Mouse (Mus musculus) bone marrow macrophage, adult 2 months (primary cell): ENCODE results near the gene 1700020N01Rik. TPM values are rescaled to one million over a fixed set of nuclear protein-coding genes. Genes with fewer than 3 reads are reported as not detected.

Experiments
- H3K27ac ChIP-seq: 2 replicates; pipeline ENCODE4 v1.5.1; 2012; ENCODE audit warnings: low read depth, low read length; ENCODE audit not compliant: insufficient read depth
- H3K4me1 ChIP-seq: 2 replicates; pipeline ENCODE4 v1.6.1; 2012; ENCODE audit warnings: low read length; ENCODE audit not compliant: control insufficient read depth, insufficient read depth
- H3K4me3 ChIP-seq: 2 replicates; pipeline ENCODE4 v1.5.1; 2012; ENCODE audit warnings: mild to moderate bottlenecking, low read length, moderate library complexity; ENCODE audit not compliant: insufficient read depth
- CTCF ChIP-seq: IDR thresholded peaks from 2 replicates; pipeline ENCODE4 v1.5.1; 2012; ENCODE audit warnings: low read depth, mild to moderate bottlenecking, low read length, moderate library complexity
- POLR2A ChIP-seq: IDR thresholded peaks from 2 replicates; pipeline ENCODE4 v1.6.1; 2012; ENCODE audit warnings: mild to moderate bottlenecking, low read depth, low read length, borderline replicate concordance
- polyA plus RNA-seq: library from polyadenylated mRNA; stranded (reverse); fragments of >200 nt; gene quantifications from 2 replicates; pipeline ENCODE4 v1.2.4, GENCODE M21; 2012; ENCODE audit not compliant: missing spikeins, insufficient read depth, insufficient read length

1700020N01Rik gene
- polyA plus RNA-seq, 1 experiment: not detected

DNA sequence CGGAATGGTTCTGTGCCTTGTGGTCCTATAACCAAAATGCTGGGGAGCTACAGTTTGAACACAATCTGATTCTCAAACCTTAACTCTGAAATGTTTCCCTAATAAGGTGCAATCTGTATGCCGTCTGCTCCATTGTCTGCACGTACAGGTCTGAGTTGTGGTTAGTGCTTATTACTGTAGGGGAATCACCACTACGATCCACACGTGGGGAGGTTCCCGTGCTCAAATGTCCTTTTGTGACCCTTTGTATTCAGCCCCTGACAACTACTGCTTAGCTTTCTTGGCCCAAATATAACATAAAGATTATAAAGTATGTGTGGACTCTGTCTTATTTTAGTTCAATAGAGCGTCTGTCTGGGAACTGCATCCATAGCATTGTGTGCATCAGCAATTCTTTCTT lies 29.1 kb downstream of the 1700020N01Rik start:
- Histone ChIP-seq H3K4me1 (no peaks in the 10 kb centered on the region), H3K27ac (no peak overlapping the region), H3K4me3 (no peak overlapping the region)
- no peak for TF ChIP-seq CTCF
- no peak for TF ChIP-seq POLR2A

DNA sequence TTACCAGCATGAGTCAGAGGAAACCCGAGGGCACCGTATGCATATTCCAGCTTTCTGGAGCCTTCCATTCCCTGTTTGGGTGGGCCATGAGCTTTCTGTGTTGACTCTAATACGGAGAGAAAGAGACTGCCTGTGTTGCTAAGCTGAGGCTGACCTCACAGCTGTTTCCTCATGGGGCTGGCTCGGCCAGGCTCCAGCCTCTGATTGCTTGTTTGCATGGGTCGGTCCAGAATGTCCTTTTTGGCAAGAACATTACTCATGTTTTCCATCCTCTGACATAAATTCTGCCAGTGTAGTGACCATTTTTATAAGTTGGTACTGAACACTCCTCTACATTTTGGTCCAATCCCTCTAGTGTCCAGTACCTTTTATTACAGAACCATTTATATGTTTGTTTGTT lies 35.6 kb downstream of the 1700020N01Rik start:
- no peak overlapping the region for H3K4me3 ChIP-seq

DNA sequence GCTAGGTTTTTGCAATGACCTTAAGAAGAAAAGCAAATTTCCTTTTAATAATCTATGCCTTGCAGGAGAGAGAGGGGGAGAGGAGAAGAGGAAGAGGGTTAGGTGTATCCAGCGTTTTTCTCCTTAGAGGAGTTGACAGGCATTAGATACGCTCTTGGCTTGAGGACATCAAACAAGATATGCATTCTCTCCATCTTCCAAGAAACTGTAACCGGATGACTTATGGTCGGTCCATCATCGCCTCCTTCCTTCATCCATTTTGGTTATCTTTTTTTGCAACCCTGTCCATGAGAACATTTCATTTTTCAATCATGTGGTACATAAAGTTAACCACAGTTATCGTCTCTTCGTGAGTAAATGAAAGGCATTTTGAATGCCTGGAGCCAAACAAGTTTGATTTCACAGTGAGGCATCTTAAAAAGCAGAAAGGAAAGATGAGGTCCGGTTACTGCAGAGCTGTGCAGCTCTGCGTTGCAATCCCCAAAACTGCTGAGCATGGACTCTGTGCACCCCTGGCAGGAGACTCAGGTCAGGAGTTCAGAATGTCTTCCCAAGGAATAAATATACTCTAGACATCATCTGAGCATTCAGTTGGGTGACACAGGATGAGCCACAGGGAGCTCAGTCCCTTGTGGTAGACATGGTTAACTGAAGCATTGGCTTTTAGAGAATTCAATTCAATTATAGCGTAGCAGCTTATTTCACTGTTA lies 36.2 kb downstream of the 1700020N01Rik start:
- TF ChIP-seq POLR2A (no peak), CTCF (no peak)
- no peak overlapping the region for H3K4me3 ChIP-seq
- H3K27ac ChIP-seq: no peak overlapping the region
- H3K4me1 ChIP-seq: no peaks in the 10 kb centered on the region

More for the DNA sequence above, 35.6 kb downstream of the 1700020N01Rik start:
- no peak for TF ChIP-seq POLR2A
- TF ChIP-seq CTCF: no peak
- Histone ChIP-seq H3K4me1 (no peaks in the 10 kb centered on the region), H3K27ac (no peak overlapping the region)

DNA sequence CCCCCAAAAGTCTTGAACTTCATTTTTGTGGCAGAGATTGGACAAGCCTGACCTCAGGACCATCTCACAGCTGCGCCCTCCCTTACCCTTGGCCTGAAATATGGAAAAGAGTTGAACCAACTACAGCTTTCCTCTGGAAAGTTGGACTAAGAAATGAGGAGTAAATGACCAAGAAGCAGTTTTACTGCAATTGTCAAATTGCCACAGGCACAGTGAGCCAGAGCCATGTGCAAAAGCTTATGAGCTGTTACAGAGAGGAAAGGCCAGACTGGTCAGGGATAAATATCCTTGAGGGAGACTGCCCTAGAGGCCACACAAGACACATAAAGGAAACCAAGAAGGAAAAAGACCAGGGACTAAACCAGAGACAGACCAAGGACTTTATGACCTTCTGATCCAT lies 38.5 kb downstream of the 1700020N01Rik start:
- TF ChIP-seq CTCF: no peak
- TF ChIP-seq POLR2A: no peak
- Histone ChIP-seq H3K4me3 (no peak overlapping the region), H3K4me1 (peaks cover 13% of the 10 kb centered on the region), H3K27ac (no peak overlapping the region)

DNA sequence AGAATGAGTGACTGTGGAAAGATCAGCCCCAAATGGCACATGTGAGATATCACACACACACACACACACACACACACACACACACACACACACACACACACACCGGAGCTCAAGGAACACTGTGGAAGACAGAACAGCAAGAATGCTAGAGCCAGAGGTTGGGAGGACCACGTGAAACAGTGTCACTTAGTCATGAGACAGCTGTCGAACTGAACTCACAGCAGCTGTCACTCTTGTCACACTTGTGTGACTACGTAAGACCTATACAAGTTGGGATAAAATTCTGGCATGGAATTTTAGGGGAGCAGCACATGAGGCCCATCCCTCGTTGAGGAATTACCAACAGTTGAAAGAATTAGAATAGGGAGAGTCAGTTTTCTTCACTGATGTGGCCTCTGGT lies 39.7 kb downstream of the 1700020N01Rik start:
- Histone ChIP-seq H3K4me1 (peaks cover 22% of the 10 kb centered on the region), H3K27ac (no peak overlapping the region), H3K4me3 (no peak overlapping the region)
- no peak for TF ChIP-seq POLR2A
- TF ChIP-seq CTCF: no peak

DNA sequence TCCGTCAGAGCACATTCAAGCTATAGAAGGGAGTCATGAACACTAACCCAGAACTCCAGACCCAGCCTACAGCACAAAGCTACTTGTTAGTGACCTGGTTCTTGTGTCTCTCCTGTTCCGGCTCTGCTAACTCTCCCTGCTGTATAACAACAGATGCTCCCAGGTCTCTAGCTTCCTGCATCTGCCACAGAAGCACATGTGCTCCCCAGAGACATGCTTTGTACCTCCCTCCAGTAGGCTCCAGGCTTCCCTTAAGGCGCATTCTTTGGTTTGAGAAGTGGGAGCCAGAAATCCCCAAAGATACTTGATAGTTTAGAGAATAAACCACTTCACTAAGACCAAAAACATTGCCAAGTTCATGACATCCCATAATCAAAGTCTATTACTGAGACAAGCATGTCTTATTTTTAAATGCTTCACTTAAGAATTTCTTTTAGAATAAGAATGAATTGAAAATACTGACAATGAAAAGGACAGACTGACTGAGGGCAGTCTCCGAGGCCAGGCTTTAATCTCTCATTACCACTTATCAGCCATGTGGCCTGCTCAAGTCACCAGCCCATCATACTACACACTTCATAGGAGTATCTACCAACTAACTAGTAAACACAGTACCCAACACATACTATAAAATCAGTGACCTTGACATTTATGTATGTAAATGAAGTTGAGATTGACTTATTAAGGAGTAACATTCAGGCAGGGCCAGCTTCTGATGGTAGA lies 43.2 kb downstream of the 1700020N01Rik start:
- Histone ChIP-seq H3K4me3 (no peak overlapping the region), H3K4me1 (peaks cover 22% of the 10 kb centered on the region), H3K27ac (no peak overlapping the region)
- TF ChIP-seq CTCF: no peak
- TF ChIP-seq POLR2A: no peak

DNA sequence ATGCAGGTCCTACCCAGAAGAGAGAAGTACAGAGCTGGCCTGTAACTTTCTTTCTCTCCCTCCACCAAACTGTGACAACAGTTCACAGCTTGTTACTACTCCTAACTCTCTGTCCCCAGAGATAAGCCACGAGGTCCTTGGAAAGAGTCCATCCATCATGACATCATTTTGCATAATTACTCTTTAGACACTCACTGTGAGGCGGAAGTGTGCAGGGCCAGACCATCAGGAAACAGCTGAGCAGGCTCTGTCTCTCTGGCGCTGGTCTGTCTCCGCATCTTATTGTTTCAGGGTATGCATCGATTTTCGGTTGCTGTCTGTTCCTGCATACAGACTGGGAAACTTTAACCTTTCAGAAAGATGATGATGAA lies 43.8 kb downstream of the 1700020N01Rik start:
- Histone ChIP-seq H3K4me1 (peaks cover 22% of the 10 kb centered on the region), H3K4me3 (no peak overlapping the region), H3K27ac (no peak overlapping the region)
- TF ChIP-seq CTCF: no peak
- TF ChIP-seq POLR2A: no peak

DNA sequence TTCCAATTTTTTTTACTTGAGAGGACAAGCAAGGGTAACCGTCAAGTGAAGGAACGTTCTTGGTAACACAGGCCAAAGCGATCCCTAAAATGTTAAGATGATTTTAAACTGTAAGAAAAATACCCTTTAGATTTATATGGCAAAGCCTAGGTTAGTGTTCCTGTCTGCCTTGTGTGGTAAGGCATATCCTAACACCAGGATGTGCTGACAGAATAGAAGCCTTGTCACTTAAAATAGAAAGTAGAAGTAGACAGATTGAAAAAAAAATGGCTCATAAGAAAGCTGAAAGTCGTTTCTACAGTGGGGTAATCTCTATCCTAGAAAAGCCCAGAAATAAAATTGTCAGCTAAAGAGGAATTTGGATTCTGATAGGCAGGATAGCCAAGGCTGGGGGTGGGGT lies 58.4 kb downstream of the 1700020N01Rik start:
- H3K27ac ChIP-seq: peak overlapping the region; percentile 51
- TF ChIP-seq CTCF: no peak
- no peak for TF ChIP-seq POLR2A

DNA sequence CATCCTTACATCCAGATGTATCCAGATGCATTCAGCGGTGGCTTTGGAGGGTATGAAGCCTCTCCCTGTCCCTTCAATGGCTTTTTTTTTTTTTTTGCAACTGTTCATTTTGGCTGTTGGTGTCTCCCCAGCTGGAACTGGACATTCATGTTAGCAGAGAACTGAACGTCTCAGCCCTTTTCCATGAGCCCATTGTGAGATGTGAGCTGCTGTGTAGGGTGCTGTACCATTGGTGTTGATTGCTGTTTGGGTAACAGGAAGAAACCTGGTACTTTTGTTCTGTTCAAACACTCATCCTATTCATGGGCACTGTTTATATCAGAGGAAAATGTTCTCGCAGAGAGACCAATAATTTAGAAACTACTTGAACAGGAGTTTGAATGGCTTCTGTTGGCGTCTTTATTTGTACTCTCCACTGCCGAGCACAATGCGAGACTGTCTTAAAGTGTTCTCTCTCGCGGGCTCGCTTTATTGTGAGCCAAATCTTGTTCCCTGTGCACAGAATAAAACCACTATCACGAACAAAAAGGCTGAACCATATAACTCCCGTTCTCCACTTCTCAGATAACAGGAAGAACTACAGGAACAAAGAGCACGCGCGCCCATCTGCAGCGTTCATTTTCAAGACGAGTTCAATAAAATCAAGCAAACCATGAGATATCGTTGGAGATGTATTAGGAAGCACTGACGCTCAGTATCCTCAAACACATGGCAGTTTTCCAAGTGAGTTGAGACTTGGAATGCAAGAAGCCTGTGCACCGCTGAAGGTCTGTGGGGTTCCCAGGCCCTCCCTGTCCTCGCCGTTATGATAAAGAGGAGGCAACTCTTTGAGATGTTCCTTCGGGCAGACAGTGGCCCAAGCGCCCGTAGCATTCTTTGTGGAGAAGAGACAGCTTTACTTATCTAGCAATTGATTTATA lies 59.7 kb downstream of the 1700020N01Rik start:
- Histone ChIP-seq H3K27ac (no peak overlapping the region), H3K4me3 (no peak overlapping the region), H3K4me1 (peaks cover 14% of the 10 kb centered on the region)
- no peak for TF ChIP-seq POLR2A
- no peak for TF ChIP-seq CTCF

More for the DNA sequence above, 58.4 kb downstream of the 1700020N01Rik start:
- Histone ChIP-seq H3K4me1 (peaks cover 14% of the 10 kb centered on the region), H3K4me3 (no peak overlapping the region)
